Mouse (Mus musculus): ENCODE data around the gene Agap3.
A peak's percentile ranks its signal among the peaks of the same experiment; 100 is the strongest.

Gene Agap3

GRCm38 (mm10) chr5:24452030-24452690 is at the start of gene Agap3:
Agap3 (plus strand) TSS chr5:24452177.
- DNase-seq (ENCODE audit: extremely low read depth, insufficient read length, low spot score): no peak

DNA sequence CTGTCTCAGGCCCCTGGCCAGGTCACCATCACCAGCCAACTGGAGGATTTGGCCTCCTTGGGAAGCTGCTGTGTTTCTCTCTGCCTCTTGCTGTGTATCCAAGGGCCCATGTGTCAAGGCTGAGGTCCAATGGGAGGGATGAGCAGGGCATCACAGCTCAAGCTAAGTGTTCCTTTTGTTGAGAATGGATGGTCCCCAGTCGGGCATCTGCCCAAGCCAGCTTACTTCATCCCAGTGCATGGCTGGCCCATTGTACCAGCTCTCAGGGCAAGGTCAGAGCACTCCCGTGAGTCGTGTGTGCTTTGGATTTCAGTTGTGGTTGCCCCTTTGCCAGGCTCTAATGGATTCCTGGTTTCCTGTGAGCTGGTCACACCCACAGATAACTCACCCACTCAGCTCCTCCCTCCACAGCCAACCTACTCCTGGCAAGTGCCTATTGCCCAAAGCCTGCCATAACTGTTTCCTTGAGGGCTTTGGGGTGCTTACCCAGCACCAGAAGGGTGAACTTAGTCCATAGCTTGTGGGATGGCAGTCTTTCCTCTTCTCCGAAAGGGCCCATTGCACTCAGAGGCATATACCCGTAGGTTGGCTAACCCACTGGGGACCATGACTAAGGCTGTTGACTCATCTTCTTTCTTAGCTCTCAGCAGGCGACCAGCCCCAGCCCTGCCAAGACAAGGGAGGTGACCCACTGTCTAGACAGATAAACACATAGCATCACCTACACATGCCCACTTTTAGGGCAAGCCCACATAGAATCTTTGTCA is 47.2 kb upstream of the Agap3 start:
- peak; percentile 72 for DNase-seq (ENCODE audit: extremely low read depth, insufficient read length, low spot score)

GRCm38 (mm10) chr5:24405389-24405876 is 46.5 kb upstream of the Agap3 start:
- no peak for DNase-seq (ENCODE audit: extremely low read depth, insufficient read length, low spot score)

DNA sequence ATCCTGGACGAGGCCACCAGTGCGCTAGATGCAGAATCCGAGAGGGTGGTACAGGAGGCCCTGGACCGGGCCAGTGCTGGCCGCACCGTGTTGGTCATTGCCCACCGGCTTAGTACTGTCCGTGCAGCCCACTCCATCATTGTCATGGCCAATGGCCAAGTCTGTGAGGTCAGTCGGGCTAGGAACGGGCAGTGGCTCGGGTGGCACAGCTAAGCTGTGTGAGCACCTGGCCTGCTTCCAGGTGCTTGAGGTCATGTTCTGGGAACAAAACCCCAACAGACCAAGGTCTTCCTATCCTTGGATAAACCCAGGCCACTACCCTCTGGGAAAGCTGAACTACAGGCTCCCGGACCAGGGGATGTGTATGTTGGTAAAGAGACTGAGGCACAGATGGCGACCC is 43.3 kb upstream of the Agap3 start:
- DNase-seq (ENCODE audit: extremely low read depth, insufficient read length, low spot score): no peak

- DNase-seq (ENCODE audit: extremely low read depth, insufficient read length, low spot score): no peak
Observed at GRCm38 (mm10) chr5:24409466-24409865, 42.5 kb upstream of the Agap3 start.

GRCm38 (mm10) chr5:24412063-24412462 is 39.9 kb upstream of the Agap3 start:
- no peak for DNase-seq (ENCODE audit: extremely low read depth, insufficient read length, low spot score)

- DNase-seq (ENCODE audit: extremely low read depth, insufficient read length, low spot score): no peak
Observed at GRCm38 (mm10) chr5:24413042-24413693, 38.8 kb upstream of the Agap3 start, which contains the start of gene Asic3. Asic3 (plus strand) TSS chr5:24413392.

GRCm38 (mm10) chr5:24413938-24414337 is 38.0 kb upstream of the Agap3 start:
- DNase-seq (ENCODE audit: extremely low read depth, insufficient read length, low spot score): no peak

DNA sequence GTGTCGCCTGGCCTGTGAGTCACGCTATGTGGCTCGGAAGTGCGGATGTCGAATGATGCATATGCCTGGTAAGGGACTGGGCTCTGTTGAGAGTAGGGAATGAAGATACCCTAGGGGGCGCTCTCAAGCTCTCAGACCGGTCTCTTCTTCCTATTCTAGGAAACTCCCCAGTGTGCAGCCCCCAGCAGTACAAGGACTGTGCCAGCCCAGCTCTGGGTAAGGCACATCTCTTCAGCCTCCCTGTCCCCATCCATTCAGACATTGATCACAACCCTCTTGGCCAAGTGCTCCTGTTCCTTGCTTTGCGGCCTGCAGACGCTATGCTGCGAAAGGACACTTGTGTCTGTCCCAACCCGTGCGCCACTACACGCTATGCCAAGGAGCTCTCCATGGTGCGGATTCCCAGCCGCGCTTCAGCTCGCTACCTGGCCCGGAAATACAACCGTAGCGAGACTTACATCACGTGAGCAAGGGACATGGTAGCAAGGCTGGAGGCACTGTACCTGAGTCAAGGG is 35.7 kb upstream of the Agap3 start:
- peak; percentile 45 for DNase-seq (ENCODE audit: extremely low read depth, insufficient read length, low spot score)

GRCm38 (mm10) chr5:24417587-24417986 is 34.4 kb upstream of the Agap3 start:
- no peak for DNase-seq (ENCODE audit: extremely low read depth, insufficient read length, low spot score)

GRCm38 (mm10) chr5:24420381-24420780 is 31.6 kb upstream of the Agap3 start:
- DNase-seq (ENCODE audit: extremely low read depth, insufficient read length, low spot score): no peak

DNA sequence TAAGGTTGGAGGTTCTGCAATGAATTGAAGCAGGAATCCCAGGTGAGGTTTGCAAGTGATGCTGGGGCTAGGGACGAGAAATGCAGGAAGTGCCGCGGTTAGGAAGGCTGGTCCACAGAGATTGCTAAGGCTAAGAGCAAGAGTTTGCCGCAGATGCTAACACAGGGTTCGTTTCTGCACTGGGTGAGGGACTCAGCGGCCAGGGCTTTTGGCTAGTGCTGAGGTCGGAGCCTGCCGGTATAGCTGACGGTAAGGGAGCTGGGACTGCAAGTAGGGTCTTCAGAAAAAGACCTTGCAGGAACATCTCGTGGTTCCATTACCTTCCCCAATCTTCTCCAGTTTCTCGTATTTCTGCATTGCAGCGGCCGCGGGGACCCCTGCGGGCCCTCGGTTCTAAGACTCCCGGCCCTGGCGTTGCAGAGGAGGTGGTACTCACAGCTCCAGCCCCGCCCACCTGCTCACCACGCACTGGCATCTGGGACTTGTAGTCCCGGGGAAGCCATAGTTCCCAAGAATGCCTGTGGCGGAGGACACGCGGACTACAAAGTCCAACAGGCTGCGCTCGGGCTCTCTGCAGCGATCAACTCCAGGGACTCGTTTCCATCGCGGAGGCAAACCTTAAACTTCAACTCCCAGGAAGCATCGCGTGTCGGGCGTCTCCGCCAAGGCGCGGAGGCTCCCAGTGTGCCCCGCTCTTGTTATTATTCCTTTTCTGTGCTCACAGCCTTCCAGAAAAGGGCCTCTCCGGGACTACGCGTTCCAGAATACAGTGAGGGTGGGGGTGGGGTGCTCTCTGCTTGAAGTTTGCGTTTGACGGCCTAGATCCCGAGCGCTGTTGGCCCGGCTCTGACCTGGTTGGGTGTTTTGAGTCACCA is 28.6 kb upstream of the Agap3 start, which contains the start of the genes Cdk5 and Slc4a2:
Gene Cdk5, minus strand, starts transcription at position 402 of the 875 bp plus-strand sequence.
Gene Slc4a2, plus strand, starts transcription at position 709 of the 875 bp plus-strand sequence.
- peak; percentile 98 for DNase-seq (ENCODE audit: extremely low read depth, insufficient read length, low spot score)

- DNase-seq (ENCODE audit: extremely low read depth, insufficient read length, low spot score): no peak
Observed at GRCm38 (mm10) chr5:24424004-24424781, 27.8 kb upstream of the Agap3 start.

GRCm38 (mm10) chr5:24424861-24425411 is 27.0 kb upstream of the Agap3 start:
- DNase-seq (ENCODE audit: extremely low read depth, insufficient read length, low spot score): peak; percentile 92

- DNase-seq (ENCODE audit: extremely low read depth, insufficient read length, low spot score): no peak
Observed at GRCm38 (mm10) chr5:24425421-24426036, 26.4 kb upstream of the Agap3 start.

- DNase-seq (ENCODE audit: extremely low read depth, insufficient read length, low spot score): no peak
Observed at GRCm38 (mm10) chr5:24426037-24426432, 25.9 kb upstream of the Agap3 start.

GRCm38 (mm10) chr5:24426556-24427284 is 25.3 kb upstream of the Agap3 start:
- no peak for DNase-seq (ENCODE audit: extremely low read depth, insufficient read length, low spot score)

DNA sequence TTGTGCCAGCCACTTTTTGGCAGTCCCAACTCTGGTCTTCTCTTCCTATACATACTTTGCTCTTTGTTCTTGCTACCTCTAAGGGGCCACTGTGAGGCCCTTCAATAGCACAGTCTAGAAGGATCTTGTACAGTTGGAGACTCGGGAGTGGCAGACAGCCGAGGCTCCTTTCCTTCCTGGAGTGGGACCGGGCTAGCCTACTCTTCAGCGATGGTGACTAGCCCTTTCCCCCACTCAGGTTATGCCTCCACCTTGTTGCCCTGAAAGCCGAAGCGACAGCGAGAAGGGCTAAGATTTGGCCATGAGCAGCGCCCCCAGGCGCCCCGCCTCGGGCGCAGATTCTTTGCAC is 24.7 kb upstream of the Agap3 start:
- DNase-seq (ENCODE audit: extremely low read depth, insufficient read length, low spot score): no peak

Measured in 3134 (cell line).